Mouse (Mus musculus) megakaryocyte, embryonic 14.5 days (primary cell): ENCODE data around the gene Arf5.

Experiments
- FLI1 ChIP-seq: IDR thresholded peaks from 2 replicates; pipeline ENCODE4 v1.6.1; 2012; ENCODE audit warnings: low read length, inconsistent platforms, mixed read lengths
- GATA1 ChIP-seq: IDR thresholded peaks from 3 replicates; pipeline ENCODE4 v1.6.1; 2012; ENCODE audit warnings: mixed read lengths, low read length, inconsistent platforms, borderline replicate concordance

GRCm38 (mm10) chr6:28399791-28400190, 23.6 kb upstream of the Arf5 start:
- no peak for TF ChIP-seq GATA1
- no peak for TF ChIP-seq FLI1
